Mouse (Mus musculus): ENCODE results near the gene 1810046K07Rik. TPM values are rescaled to one million over a fixed set of nuclear protein-coding genes. Genes with fewer than 3 reads are reported as not detected.

The 1810046K07Rik gene
- not detected for total RNA-seq (2021)

DNA sequence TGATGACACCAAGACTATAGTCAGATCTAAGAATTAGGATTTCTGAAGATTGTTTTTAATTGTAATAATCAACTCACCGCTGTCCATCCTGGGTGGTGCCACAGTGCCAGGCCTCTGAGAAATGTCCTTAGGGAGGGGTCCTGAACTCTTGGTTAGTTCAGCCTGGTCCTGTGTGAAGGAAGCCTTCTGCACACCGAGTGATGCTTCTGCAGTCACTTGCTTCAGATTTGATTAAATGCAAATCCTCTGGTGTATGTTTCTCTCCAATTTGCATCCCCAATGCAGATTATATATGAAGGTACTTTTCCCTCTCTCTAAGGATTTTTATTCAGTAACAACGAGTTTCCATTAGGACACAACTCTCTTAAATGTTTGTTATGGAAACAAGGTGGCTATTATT is at the start of gene 1810046K07Rik:
Gene 1810046K07Rik, minus strand, starts transcription at position 187 of the 400 bp plus-strand sequence.
- no peak for DNase-seq
- intact Hi-C loops (cut with DNase I), result no loop called here

DNA sequence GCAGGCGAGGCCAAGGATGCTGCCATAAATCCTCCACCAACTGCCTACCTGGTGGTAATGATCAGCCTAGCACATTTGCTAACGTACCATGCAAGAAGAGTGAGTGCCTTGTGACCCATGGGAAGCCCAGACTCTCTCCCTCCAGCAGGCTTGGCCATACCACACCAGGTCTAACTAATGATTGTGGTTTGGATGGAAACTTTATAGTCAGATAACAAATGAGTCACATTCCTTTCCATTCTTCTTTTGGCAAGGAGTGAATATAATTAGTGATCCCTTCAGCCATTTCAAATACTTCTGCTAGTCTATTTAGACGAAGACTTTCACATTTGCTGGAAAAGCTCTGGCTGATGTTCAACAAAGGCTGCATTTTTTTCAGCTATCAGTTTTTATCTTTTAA is 40.8 kb upstream of the 1810046K07Rik start:
- DNase-seq, result no peak
- intact Hi-C loops (cut with DNase I), result no loop called here

DNA sequence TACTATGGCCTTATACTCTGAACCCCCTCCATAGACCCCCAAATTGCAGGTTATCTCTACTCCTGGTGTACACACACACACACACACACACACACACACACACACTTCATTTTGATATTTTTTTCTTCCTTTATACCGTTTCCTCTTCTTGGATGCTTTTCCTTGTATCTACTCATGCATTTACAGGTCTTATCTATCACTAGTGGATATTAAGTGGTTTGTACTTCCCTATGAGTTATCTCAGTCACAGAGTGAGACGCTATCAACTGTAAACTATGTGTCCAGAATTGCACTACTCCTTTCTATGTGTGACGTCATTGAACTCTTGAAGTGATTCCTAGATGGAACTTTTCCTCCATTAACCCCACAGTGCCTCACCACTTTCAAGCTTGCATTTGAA is 38.4 kb upstream of the 1810046K07Rik start:
- DNase-seq, result no peak
- intact Hi-C loops (cut with DNase I), result no loop called here

DNA sequence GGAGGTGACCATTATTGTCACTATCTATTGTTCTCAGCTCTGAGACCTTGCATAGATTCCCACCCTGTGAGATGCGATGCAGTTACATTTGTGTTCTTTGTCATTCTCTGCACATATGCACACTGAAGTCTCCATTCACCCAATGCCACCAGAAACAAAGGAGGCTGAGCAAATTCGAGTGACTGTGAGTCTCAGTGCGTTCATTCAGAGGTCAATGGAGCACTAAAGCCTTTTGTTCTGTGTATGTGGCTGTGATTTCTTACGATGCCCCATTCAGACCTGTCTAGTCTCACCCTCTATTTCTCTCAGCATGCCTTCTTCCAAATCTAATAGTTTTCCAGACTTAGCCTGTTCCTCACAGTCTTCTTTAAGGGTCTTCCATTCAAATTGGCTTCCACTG is 35.3 kb upstream of the 1810046K07Rik start:
- intact Hi-C loops (cut with DNase I), result no loop called here
- no peak for DNase-seq

DNA sequence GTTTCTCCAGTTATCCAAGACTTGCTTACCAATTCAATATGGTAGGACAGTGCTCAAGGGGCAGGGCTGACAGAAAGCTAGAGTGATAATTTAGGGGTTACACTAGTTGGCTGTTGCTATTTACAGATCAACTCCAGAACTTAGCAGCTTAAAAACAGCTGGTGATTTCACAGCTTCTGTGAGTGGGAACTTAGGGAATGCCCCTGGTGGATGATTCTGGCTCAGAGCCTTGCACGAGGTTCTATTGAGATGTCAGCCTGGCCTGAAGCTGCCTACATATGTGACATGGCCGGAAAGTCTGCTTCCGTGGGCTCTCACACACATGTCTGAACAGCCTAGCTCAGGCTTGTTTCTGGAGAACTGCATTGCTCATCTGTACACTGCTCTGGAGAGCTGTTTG is 24.8 kb upstream of the 1810046K07Rik start:
- DNase-seq, result peak; percentile 45 to 51
- intact Hi-C loops (cut with DNase I), result no loop called here

DNA sequence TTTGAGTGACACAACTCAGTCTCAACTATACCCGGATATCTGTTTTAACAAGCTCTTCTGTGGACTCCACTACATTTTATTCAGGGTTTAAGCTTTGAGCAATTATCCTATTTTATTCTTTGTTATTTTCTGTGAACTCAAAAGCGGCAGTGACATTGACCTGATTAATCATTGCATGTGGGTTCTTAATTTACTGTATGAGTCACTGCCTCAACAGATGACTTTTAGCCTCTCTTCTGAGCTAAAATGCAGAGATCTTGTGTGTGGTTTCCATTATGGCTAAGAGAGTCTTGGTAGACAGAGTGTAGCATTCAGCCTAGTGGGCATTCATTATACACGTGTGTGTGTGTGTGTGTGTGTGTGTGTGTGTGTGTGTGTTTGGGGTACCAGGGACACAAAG is 24.2 kb upstream of the 1810046K07Rik start:
- intact Hi-C loops (cut with DNase I), result no loop called here
- DNase-seq, result no peak

DNA sequence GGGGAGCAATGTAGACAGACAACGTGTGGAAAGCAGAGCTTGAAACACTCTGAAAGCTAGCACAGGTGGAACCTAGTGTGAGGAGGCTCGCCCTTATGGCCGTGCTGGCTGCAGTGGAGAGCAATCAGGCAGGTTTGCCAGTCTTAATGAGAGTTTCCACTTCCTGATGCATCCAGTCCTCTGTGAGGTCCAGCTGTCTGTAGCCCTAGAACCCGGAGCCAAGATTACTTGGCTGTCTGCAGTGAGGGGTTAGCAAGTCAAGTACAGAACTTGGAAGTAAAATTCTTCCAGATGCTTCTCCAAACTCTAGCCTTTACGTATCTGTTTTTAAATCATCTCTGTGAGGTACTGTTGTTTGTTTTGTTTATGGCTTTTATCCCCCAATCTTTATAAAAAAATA is 20.7 kb upstream of the 1810046K07Rik start:
- DNase-seq, result no peak
- intact Hi-C loops (cut with DNase I), result no loop called here

DNA sequence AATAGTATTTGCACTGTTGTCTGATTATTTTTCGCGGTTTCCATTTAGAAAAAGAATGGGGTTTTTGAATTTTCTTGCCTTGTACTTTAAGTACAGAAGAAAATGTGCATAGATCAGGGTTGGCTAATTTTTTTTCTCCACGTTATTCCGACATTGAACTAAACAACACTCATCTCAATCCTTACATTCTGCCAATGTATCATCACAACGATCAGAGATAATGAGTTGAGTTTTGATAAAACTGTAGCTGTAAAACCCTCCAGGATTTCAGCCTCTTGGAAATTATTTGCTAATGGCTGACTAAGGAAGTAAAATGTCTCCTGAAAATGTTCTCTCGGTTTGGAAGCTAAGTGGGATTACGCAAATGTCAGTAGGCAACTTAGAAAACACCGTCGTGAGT is 17.1 kb upstream of the 1810046K07Rik start:
- no peak for DNase-seq
- intact Hi-C loops (cut with DNase I), result no loop called here

DNA sequence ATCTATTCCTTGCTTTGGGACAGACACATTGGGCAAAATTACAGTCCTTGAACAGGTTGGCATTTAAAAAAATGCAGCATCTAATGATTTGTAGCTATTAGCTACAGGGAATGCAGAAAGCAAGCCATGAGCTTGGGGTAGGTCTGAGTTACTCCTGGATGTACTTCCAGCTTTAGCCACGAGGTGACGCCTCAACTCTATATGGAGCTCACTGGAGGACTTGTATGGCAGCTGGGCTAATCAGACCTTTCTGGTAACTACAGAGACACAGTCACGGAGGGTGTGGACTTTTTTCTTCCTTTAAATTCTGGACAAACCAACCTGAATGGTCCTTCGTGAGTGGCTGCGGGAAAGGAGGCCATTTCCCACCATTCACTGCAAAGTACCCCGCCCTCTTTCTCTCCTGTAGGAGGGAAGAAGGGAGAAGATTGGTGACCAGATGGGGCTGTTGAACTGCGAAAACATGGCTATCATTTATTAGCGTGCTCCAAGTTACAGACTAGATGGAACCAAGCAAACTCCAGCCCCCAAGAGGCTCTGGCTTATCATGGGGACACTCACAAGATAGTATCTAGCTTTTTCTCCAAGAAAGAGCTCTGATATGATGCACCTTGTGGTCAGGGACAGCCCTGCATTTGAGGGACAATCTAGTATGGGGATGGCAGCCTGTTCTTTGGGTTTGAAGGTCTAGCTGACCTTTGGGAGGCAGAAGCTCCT is 6.7 kb upstream of the 1810046K07Rik start:
- intact Hi-C loops (cut with DNase I), result loop anchor here (1.0 to 10.0 kb wide), 4 partner anchors 429 to 759 kb away; partner anchors contain the start of gene Arhgap20

DNA sequence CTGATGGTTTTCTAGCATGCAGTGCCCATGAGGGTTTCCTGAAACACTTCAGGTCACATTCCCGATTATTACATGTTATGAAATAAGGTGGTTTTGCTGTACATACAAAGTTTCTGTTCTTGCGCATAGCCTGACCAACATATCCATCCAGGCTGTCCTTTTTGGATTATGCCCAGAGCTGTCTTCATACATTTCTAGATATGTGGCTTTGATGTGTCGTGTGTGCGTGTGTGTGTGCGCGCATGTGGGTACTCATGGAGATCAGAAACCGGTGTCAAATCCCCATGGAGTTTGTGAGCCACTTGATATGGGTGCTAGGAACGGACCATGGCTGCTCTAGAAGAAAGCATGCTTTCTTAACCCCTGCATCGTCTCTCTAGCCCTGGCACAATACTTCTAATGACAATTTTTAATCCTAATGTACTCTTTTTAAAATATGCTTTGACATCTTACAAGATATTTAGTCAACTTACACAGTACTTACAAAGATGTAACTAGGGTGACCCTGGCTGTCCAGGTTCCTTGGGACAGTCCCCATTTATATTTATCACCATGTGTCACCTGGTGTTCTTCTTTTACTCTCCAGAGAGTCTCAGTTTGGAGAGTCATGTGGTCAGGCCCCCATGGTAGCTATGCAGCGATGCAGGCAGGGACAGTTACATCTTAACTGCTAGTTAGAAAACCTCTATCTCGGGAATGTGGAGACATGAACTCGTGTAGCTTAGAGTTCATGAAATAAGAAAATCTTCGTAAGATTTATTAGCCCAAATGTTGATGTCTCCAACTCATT is 2.9 kb upstream of the 1810046K07Rik start:
- intact Hi-C loops (cut with DNase I), result loop anchor here (10.0 kb wide), 1 partner anchor 763 kb away; no protein-coding TSS in a partner anchor
- DNase-seq, result no peak

More for the DNA sequence above, 6.7 kb upstream of the 1810046K07Rik start:
- peak; percentile 88 to 91 for DNase-seq

DNA sequence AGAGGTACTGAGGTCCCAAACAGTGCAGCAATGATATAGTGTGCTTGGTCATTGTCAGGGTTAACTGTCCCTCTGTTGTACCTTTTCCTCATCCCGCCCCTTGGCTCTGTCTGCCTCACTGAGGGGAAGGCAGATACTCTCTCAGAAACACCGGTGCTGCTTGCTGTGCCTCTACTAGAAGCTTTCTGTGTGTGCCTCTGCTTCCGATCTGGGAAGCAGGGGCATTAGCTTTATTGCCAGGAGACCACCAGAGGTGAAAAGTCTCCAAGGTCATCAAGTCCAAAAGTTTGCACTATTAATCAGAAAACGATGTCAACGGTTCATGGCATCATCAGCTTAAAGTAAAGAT is 1.2 kb downstream of the 1810046K07Rik start:
- no peak for DNase-seq
- intact Hi-C loops (cut with DNase I), result no loop called here

DNA sequence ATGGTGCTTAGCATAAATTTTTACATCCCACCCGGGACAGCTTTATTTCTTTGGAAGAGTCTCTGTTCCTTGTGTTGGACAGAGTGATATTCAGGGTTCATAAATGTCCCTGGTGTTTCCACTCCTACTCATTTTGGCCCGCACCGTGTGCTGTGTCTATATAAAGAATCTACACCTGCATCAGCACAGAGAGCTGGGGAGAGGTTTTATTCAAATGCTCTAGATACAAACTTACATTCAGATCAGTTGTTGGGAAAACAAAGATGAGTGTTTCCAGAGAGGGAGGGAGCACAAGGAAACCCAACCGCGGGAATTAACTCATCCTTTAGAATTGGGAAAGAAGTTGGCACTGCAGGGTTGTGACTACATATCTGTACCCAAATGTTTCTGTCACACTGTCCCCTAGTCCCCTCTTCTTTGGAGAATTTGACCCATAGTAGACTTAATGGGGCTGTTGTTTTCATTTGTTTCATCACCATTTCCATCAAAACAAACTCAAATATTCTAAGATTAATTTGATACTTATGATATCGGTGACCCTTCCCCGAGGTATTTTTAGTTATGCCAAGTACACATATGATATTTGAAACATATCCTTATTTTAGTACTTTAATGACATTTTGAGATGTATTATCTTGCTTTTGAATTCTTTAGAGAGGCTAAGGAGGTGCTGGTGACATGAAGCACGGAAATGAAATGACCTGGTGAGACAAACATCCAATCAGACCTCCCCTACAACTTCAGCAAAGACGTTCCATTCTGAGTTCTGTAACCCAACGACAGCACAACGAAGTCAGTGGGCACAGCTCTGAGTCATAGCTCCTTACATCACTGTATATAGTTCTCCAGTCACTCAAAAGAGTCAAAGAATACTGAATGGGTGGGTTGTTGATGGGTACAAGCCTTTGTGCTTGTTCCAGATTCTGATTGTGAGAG is 1.8 kb downstream of the 1810046K07Rik start:
- no peak for DNase-seq
- intact Hi-C loops (cut with DNase I), result no loop called here

DNA sequence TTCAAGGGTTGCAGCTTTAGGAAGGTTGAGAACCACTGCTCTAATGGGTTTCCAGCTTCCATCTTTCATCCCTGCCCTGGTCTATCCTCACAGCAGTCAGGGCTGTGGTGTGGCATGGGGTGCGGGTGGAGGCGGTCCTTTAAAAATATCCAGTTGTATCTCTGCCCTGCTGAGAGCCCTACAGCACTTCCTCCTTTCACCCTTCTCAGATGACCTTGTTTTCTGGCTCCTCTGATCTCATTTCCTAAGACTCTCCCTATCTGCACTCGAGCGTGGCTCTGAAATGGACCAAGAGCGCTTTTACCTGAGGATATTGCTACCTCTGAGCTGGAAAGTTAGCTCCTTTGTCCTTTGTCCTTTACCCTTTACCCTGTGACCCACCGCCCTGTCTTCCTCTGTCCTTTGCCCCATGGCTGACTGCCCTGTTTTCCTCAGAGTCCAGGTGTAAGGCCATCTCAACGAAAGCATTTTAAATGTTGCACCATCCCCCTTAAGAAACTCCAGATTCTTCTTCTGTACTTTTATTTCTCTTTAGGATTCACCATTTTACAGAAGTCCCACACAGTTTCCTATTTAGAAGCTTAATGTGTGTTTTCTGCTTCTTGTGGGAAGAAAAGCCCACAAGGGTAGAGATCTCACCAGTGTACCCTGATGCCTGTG is 4.2 kb downstream of the 1810046K07Rik start:
- DNase-seq, result no peak
- intact Hi-C loops (cut with DNase I), result no loop called here

DNA sequence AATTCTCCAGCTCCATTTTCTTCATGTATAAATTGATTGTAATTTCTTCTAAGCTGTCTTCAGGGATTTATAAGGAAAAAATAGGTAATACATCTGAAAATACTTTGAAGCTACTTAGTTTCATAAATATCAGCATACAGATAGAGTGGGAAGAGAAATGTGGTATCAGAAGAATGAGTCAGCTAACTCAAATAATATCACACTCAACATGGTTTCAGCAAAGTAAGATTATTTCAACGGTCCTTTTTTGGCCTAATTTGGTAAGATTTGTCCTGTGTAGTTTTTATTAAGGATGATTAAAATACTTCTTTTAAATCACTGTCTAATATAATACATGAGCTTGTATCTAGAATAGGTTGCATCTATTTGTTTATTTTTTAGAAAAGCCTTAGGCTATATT is 8.6 kb downstream of the 1810046K07Rik start:
- intact Hi-C loops (cut with DNase I), result no loop called here
- no peak for DNase-seq

DNA sequence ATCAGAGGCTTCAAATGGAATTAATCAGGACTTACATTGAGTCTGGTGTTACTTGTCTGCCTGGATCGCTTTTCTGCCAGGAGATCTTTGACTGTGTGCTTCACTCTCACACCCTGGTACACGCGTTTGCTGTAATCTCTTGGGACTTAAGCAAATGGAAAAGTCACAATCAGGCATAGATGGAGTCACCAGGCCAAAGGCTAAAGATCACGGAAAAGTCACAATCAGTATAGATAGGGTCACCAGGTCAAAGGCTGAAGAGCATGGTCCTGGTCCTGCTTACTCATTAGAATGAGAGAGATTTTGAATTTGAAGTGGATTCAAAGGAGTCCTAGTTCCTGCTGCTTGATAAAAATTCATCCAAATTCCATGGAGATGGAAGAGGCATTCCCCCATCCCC is 10.5 kb downstream of the 1810046K07Rik start:
- intact Hi-C loops (cut with DNase I), result no loop called here

DNA sequence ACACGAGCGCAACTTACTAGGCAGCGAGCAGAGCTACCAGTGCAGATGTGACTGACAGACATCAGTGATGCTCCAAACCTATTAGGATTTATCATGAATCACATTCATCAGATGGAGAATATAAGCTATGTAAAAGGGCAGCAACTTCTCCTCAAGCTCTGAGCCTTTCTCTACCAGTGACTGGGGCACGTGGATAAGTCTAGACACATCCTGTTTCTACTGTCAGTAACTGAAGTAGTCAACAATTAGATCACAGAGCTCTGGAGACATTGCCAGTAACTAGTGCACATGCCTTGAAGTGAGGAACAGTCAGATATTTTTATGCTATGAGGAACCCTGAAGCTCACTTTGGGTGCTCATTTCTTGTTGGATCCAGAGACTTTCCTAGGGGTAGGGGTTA is 11.4 kb downstream of the 1810046K07Rik start:
- DNase-seq, result no peak
- intact Hi-C loops (cut with DNase I), result no loop called here

More for the DNA sequence above, 10.5 kb downstream of the 1810046K07Rik start:
- no peak for DNase-seq

DNA sequence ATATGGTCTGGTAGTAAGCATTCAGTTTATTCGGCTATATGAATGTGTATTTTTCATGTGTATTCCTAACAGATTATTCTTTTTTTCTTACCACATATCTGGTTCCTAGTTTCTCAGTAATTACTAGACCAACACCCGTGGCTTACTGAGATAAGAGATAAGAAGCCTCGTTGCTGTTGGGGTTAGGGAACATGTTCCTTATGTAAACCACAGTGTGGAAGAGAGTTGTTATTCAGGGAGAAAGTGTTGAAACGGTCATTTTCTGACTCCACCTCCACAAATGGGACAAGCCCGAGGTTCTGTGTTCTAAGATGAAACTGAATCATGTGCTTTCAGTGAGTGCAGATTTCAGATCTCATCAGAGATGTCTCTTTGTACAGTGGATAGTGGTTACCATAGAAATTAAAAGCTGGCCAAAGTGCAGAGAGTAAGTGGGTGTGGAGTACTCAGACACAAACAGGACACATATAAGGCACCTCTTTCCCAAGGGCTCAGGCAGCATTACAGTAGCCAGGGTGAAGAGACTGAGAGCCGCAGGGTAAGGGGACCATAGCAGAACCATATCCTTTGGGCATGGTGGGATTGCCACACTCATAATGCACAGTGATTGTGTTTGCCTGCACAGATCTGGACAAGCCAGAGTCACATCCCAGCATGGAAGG is 13.2 kb downstream of the 1810046K07Rik start:
- no peak for DNase-seq
- intact Hi-C loops (cut with DNase I), result no loop called here

DNA sequence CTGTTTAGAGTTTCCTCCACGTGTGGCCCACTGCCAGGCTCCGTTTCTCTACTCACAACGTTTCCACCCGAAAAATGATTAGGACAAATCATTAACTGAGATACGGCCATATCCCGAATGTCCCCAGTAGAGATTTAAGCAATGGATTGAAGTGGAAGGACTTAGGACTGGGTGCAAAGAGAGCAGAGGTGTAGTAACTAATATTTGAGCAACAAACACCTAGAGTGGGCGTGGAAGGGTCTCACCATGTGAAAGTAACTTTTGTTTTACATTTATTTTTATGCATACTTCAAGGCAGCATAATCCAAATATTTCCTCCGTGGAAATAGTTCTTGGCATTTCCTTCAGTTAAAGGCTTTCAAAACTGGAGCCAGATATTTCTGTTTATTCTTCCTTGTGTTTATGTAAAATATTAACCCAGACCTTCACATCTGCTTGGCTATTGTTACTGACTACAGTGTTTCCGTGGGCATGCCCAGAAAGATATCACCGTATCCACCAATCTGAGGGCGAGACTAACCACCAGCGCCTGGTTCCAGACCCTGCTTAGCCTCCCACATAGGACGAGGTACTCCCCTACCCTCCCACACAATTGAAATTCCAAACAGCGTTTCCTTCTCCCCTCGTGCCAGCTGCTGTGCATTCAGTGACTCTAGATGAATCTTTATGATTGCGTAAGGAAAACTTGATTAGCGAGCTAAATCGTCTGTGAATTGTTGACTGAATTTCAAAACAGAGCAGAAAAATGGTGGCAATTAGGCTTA is 16.0 kb downstream of the 1810046K07Rik start:
- intact Hi-C loops (cut with DNase I), result no loop called here
- no peak for DNase-seq

DNA sequence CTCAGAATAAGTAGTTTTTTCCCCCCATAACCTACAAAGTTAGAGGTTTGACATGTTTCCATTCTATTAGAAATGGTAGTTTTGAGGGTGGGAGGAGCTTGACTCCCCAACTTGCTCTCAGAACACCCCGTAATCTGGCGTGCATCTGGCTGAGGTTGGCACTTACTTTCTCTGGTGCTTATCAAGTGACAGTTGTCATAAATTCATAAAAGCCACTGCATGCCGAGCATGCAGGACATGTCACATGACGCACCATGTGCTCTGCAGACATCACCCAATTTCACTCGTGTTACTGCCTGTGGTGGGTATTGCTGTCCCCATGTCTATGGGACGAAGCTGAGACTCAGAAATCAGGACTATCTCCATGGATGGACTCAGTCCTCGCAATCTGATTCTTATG is 18.2 kb downstream of the 1810046K07Rik start:
- no peak for DNase-seq
- intact Hi-C loops (cut with DNase I), result no loop called here

Data from heart, postnatal 10 days (tissue).